Mouse (Mus musculus) liver, postnatal 0 days (tissue): ENCODE measurements around the gene Elovl3. TPM values are rescaled to one million over a fixed set of nuclear protein-coding genes. Genes with fewer than 3 reads are reported as not detected.

Experiments
- ATAC-seq: fragments of 200-750 bp; cut with Nextera tagmentation; 2 replicates; pipeline ENCODE4 v1.8.0; 2017; ENCODE audit warnings: mild to moderate bottlenecking, moderate library complexity
- DNase-seq: peaks from one replicate; pipeline ENCODE4 v3.0.0-alpha.2; 2016
- H3K27ac ChIP-seq: fragments of 300-500 bp; sonication (generic); 2 replicates; pipeline ENCODE4 v1.5.1; 2014; ENCODE audit warnings: antibody characterized with exemption, moderate library complexity, mild to moderate bottlenecking, low read depth
- H3K27me3 ChIP-seq: fragments of 300-500 bp; sonication (generic); 2 replicates; pipeline ENCODE4 v1.6.1; 2014; ENCODE audit warnings: low read length, control low read depth, mixed read lengths; ENCODE audit not compliant: insufficient read depth
- H3K36me3 ChIP-seq: fragments of 300-500 bp; sonication (generic); replicated peaks from 2 replicates; pipeline ENCODE4 v1.6.1; 2014; ENCODE audit warnings: mild to moderate bottlenecking, control low read depth, low read length, moderate library complexity, mixed read lengths; ENCODE audit not compliant: insufficient read depth
- H3K4me1 ChIP-seq: fragments of 300-500 bp; sonication (generic); 2 replicates; pipeline ENCODE4 v1.6.1; 2014; ENCODE audit warnings: antibody characterized with exemption, mild to moderate bottlenecking, control low read depth; ENCODE audit not compliant: insufficient read depth
- H3K4me2 ChIP-seq: fragments of 300-500 bp; sonication (generic); 2 replicates; pipeline ENCODE4 v1.6.1; 2014; ENCODE audit warnings: low read depth, mild to moderate bottlenecking, low read length, moderate library complexity, mixed read lengths
- H3K4me3 ChIP-seq: fragments of 300-500 bp; sonication (generic); 2 replicates; pipeline ENCODE4 v1.5.1; 2014; ENCODE audit warnings: low read depth, low read length
- H3K9ac ChIP-seq: fragments of 300-500 bp; sonication (generic); replicated peaks from 2 replicates; pipeline ENCODE4 v1.6.1; 2014; ENCODE audit warnings: mild to moderate bottlenecking, moderate library complexity
- H3K9me3 ChIP-seq: fragments of 300-500 bp; sonication (generic); 2 replicates; pipeline ENCODE4 v1.6.1; 2016; ENCODE audit warnings: mild to moderate bottlenecking, control low read depth, low read length, mixed read lengths
- CTCF ChIP-seq: sonication (generic); IDR thresholded peaks from 2 replicates; pipeline ENCODE4 v1.5.1; 2016; ENCODE audit warnings: antibody characterized with exemption, low read depth
- EP300 ChIP-seq: IDR thresholded peaks from 2 replicates; pipeline ENCODE4 v1.6.1; 2016; ENCODE audit warnings: antibody characterized with exemption, low read depth, mild to moderate bottlenecking
- WGBS: fragments of 180-500 bp; shearing (Covaris S2); extraction: QIAGEN DNeasy Blood & Tissue Kit; methylation state at CpG from one replicate; pipeline ENCODE4 v1.1.7; 2014; ENCODE audit not compliant: insufficient replicate concordance; 5-methylcytosine and 5-hydroxymethylcytosine counted together
- polyA plus RNA-seq: library from polyadenylated mRNA; unstranded; fragments of >200 nt; fragmentation: Nextera tagmentation; extraction: Ambion mirVana; gene quantifications from 2 replicates; pipeline ENCODE4 v1.2.1, GENCODE M21; 2015

Elovl3 gene
- 0.24 and 0.26 TPM in 2 replicates for polyA plus RNA-seq

- Histone ChIP-seq H3K4me2 (peak within 1 kb of the TSS; percentile 66), H3K4me3 (peak within 1 kb of the TSS; percentile 32), H3K4me1 (peaks cover 17% of the 10 kb centered on the region), H3K9ac (no peak within 1 kb of the TSS), H3K36me3 (no peaks in the 10 kb centered on the region), H3K27ac (no peak within 1 kb of the TSS), H3K9me3 (no peaks in the 10 kb centered on the region), H3K27me3 (peaks cover 60% of the 10 kb centered on the region)
- peak; percentile 57 for ATAC-seq
- peak; percentile 55 for DNase-seq
- 2% methylated on average over 31 of the region's 31 CpGs for WGBS
- TF ChIP-seq CTCF: no peak
- TF ChIP-seq EP300: no peak
Observed at GRCm38 (mm10) chr19:46131694-46132525, at the start of gene Elovl3. Gene Elovl3, plus strand, starts transcription at chr19:46131897.

DNA sequence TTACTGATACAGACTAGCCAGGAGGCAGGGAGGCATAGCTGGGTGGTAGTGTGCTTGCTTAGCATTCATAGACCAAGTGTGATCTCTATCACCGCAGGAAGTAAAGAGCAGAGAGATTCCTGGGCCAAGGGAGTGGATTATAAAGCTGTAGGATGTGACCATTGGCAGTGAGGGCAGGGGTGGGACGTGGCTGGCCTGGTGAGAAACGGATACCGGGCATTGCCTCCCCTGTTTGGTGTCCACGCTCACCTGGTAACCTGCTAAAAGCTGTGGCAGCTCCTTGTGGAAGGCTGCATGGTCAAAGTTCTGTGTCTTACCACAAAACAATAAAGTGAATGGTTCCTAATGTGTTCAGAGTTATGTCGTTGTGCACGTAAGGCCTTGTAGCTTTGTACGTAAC is 46.5 kb upstream of the Elovl3 start:
- H3K4me1 ChIP-seq: no peaks in the 10 kb centered on the region
- no peak overlapping the region for H3K4me2 ChIP-seq
- H3K4me3 ChIP-seq: no peak overlapping the region
- 86% methylated on average over 8 of the region's 8 CpGs for WGBS
- no peaks in the 10 kb centered on the region for H3K9me3 ChIP-seq
- no peak for ATAC-seq
- no peak overlapping the region for H3K9ac ChIP-seq
- H3K27me3 ChIP-seq: no peaks in the 10 kb centered on the region
- TF ChIP-seq CTCF (no peak), EP300 (no peak)
- H3K27ac ChIP-seq: no peak overlapping the region
- H3K36me3 ChIP-seq: peaks cover 48% of the 10 kb centered on the region
- DNase-seq: no peak

- Histone ChIP-seq H3K9ac (no peak overlapping the region), H3K4me1 (no peaks in the 10 kb centered on the region), H3K9me3 (no peaks in the 10 kb centered on the region), H3K27ac (no peak overlapping the region), H3K4me2 (no peak overlapping the region), H3K4me3 (no peak overlapping the region), H3K36me3 (peaks cover 38% of the 10 kb centered on the region), H3K27me3 (no peaks in the 10 kb centered on the region)
- DNase-seq (peak; percentile 74), ATAC-seq (no peak)
- TF ChIP-seq EP300 (no peak), CTCF (peak; percentile 86)
- WGBS: 37% methylated on average over 3 of the region's 3 CpGs
Observed at GRCm38 (mm10) chr19:46086337-46086736, 45.4 kb upstream of the Elovl3 start.

GRCm38 (mm10) chr19:46087871-46088270 is 43.8 kb upstream of the Elovl3 start:
- no peak for TF ChIP-seq CTCF
- Histone ChIP-seq H3K27me3 (no peaks in the 10 kb centered on the region), H3K9me3 (no peaks in the 10 kb centered on the region), H3K4me1 (no peaks in the 10 kb centered on the region), H3K4me2 (no peak overlapping the region), H3K9ac (no peak overlapping the region), H3K36me3 (peaks cover 23% of the 10 kb centered on the region), H3K4me3 (no peak overlapping the region), H3K27ac (no peak overlapping the region)
- 73% methylated on average over 7 of the region's 7 CpGs for WGBS
- no peak for ATAC-seq
- no peak for DNase-seq

- no peak overlapping the region for H3K4me2 ChIP-seq
- no peak for DNase-seq
- no peak for ATAC-seq
- no peak overlapping the region for H3K4me3 ChIP-seq
- no peaks in the 10 kb centered on the region for H3K4me1 ChIP-seq
- TF ChIP-seq EP300 (no peak), CTCF (no peak)
- H3K27ac ChIP-seq: no peak overlapping the region
- WGBS: 76% methylated on average over 4 of the region's 4 CpGs
- H3K9me3 ChIP-seq: no peaks in the 10 kb centered on the region
- H3K9ac ChIP-seq: no peak overlapping the region
- no peaks in the 10 kb centered on the region for H3K27me3 ChIP-seq
- H3K36me3 ChIP-seq: no peaks in the 10 kb centered on the region
Observed at GRCm38 (mm10) chr19:46091641-46092040, 40.1 kb upstream of the Elovl3 start.

DNA sequence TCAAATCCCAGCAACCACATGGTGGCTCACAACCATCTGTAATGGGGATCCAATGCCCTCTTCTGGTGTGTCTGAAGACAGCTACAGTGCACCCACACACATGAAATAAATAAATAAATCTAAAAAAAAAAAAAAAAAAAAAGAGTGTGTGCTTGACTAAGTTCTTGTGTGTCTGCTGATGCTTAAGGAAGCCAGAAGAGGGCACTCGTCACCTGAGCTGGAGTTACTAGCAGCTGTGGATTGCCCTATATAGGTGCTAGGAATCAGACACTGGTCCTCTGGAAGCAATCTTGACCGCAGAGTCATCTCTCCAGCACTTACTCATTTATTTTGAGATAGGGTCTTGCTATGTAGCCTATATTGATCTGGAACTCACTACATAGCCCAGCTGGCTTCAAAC is 37.6 kb upstream of the Elovl3 start:
- Histone ChIP-seq H3K4me1 (no peaks in the 10 kb centered on the region), H3K4me2 (no peak overlapping the region), H3K36me3 (no peaks in the 10 kb centered on the region), H3K9me3 (no peaks in the 10 kb centered on the region), H3K27ac (no peak overlapping the region), H3K9ac (no peak overlapping the region), H3K4me3 (no peak overlapping the region), H3K27me3 (no peaks in the 10 kb centered on the region)
- TF ChIP-seq EP300: no peak
- no peak for TF ChIP-seq CTCF
- WGBS: 85% methylated on average over 2 of the region's 2 CpGs
- DNase-seq (no peak), ATAC-seq (no peak)
